In the genomic region with DNA sequence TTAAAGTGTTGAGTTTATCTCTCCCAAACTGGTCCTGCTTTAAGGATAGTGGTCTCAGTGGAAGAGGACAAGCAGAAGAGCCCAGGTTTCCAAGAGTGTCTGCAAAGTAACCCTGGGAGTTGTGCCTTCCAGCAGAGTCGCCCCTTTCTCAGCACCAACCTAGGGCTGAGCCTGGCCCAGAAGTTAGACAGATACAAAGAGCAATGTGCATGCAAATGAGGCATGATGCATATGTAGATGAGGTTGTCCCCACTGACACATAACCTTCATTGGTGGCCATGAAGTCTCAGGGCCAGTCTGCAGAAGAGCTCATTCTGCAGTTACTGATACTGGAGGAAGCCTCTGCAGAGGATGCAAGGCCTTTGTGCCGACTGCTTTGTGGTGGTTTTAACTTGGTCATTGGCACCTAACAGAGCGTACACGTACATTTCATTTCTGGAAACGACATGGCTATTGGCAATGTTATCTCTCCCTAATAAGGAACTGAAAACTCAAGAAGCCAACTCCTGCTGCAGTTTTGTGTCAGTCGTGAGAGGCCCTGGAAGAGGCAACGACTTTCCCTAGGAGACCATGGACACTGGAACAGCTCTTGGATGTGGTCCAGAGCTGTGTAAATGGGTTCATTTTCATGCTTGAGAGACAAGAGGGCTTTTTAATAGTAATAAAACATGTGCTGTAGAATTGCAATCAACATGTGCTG, we compare ENCODE assay signal across 20 mouse cellular contexts.
DNase-seq lines count a peak whose midpoint lies in the region; ATAC-seq and TF ChIP-seq lines count a peak whose summit lies in the region.
"Had no signal": no experiment of that assay in that cellular context is flagged by ENCODE, and none has a peak within 500 bp of the region (broad histone marks: within the 10 kb centered on the region; RNA-seq: fewer than 3 reads in every experiment).

No protein-coding gene starts in this region.

- no peak for TF ChIP-seq CTCF in liver, adult 2 months (IDR thresholded peaks at IDR 0.05; ENCODE audit: low read depth, low read length)

- H3K4me3 ChIP-seq in forebrain, embryonic 14.5 days (ENCODE audit: low read depth, low read length) = no peak overlapping the region
- H3K4me3 ChIP-seq in forebrain, embryonic 11.5 days (ENCODE audit: low read depth, low read length) = no peak overlapping the region
- no peak overlapping the region for H3K4me3 ChIP-seq in liver, adult 2 months (ENCODE audit: insufficient read depth, low read depth, low read length)
- no peak overlapping the region for H3K4me3 ChIP-seq in neural tube, embryonic 14.5 days (ENCODE audit: low read depth, low read length)
- H3K4me3 ChIP-seq: embryonic facial prominence, embryonic 10.5 days; heart, embryonic 15.5 days; liver, embryonic 12.5 days; midbrain, embryonic 12.5 days; neural tube, embryonic 12.5 days had no signal

- WGBS in forebrain, embryonic 14.5 days = 60% methylated on average over 7 of the region's 7 CpGs
- WGBS in forebrain, embryonic 11.5 days = 81% methylated on average over 7 of the region's 7 CpGs
- 53% methylated on average over 7 of the region's 7 CpGs for WGBS in liver, adult 2 months
- 41% methylated on average over 7 of the region's 7 CpGs for WGBS in neural tube, embryonic 14.5 days

- H3K36me3 ChIP-seq in forebrain, embryonic 14.5 days (ENCODE audit: control insufficient read depth, insufficient read depth, low read length) = no peaks in the 10 kb centered on the region
- H3K36me3 ChIP-seq in forebrain, embryonic 11.5 days (ENCODE audit: control insufficient read depth, insufficient read depth, low read length) = no peaks in the 10 kb centered on the region
- H3K36me3 ChIP-seq in liver, adult 2 months (ENCODE audit: control insufficient read depth, insufficient read depth, low read length) = no peaks in the 10 kb centered on the region
- H3K36me3 ChIP-seq in neural tube, embryonic 14.5 days (ENCODE audit: control insufficient read depth, insufficient read depth, low read length) = no peaks in the 10 kb centered on the region
- H3K36me3 ChIP-seq: embryonic facial prominence, embryonic 10.5 days; heart, embryonic 15.5 days; liver, embryonic 12.5 days; midbrain, embryonic 12.5 days; neural tube, embryonic 12.5 days had no signal

- no peak for TF ChIP-seq POLR2A in liver, adult 2 months (IDR thresholded peaks at IDR 0.05; ENCODE audit: extremely low read depth, insufficient read depth, low read length)

- no peaks in the 10 kb centered on the region for H3K79me2 ChIP-seq in liver, adult 2 months (ENCODE audit: control insufficient read depth, insufficient read depth, low read length)

- DNase-seq in forebrain, embryonic 14.5 days (ENCODE audit: low spot score) = peak; percentile 52
- no peak for DNase-seq in forebrain, embryonic 11.5 days (ENCODE audit: low spot score)
- peak; percentile 0 for DNase-seq in liver, adult 2 months (ENCODE audit: extremely low read depth, low read depth, low spot score)
- no peak for DNase-seq in liver
- peak; percentile 25 for DNase-seq in adrenal gland, postnatal 14 days
- no peak for DNase-seq in gastrocnemius, postnatal 36 days
- DNase-seq: cerebellum, adult 8-10 months; forebrain, postnatal 0 days; kidney, adult 9 months; kidney, postnatal 14 days; lung, adult 18-20 months; thymus, adult 18-20 months; thymus, postnatal 36 days had no signal

- H3K4me2 ChIP-seq in forebrain, embryonic 14.5 days (ENCODE audit: low read length) = no peak overlapping the region
- no peak overlapping the region for H3K4me2 ChIP-seq in forebrain, embryonic 11.5 days (ENCODE audit: low read depth, low read length, severe bottlenecking)
- H3K4me2 ChIP-seq in neural tube, embryonic 14.5 days (ENCODE audit: low read depth, low read length) = no peak overlapping the region
- H3K4me2 ChIP-seq: heart, embryonic 15.5 days; liver, embryonic 12.5 days; midbrain, embryonic 12.5 days; neural tube, embryonic 12.5 days had no signal

- intact Hi-C loops in gastrocnemius, postnatal 36 days (cut with DNase I) = no loop called here

- ATAC-seq in forebrain, embryonic 14.5 days = no peak
- no peak for ATAC-seq in forebrain, embryonic 11.5 days (replicated peaks; ENCODE audit: low FRiP score)
- peak; percentile 44; the same call in 1 of the 2 replicates for ATAC-seq in neural tube, embryonic 14.5 days (ENCODE audit: low read depth)
- ATAC-seq: forebrain, postnatal 0 days; intestine, embryonic 16.5 days; liver, embryonic 12.5 days had no signal

- no peak overlapping the region for H3K27ac ChIP-seq in forebrain, embryonic 14.5 days (ENCODE audit: low read depth, low read length)
- H3K27ac ChIP-seq in forebrain, embryonic 11.5 days (ENCODE audit: low read depth, low read length) = no peak overlapping the region
- no peak overlapping the region for H3K27ac ChIP-seq in liver, adult 2 months (replicated peaks; ENCODE audit: insufficient read depth, low read depth, low read length)
- H3K27ac ChIP-seq in neural tube, embryonic 14.5 days (ENCODE audit: low read depth, low read length) = peak overlapping the region; percentile 45; the same call in 1 of the 2 replicates
- H3K27ac ChIP-seq: embryonic facial prominence, embryonic 10.5 days; heart, embryonic 15.5 days; liver, embryonic 12.5 days; midbrain, embryonic 12.5 days; neural tube, embryonic 12.5 days had no signal

- H3K27me3 ChIP-seq in forebrain, embryonic 14.5 days (replicated peaks; ENCODE audit: control insufficient read depth, insufficient read depth, low read length) = no peaks in the 10 kb centered on the region
- H3K27me3 ChIP-seq in forebrain, embryonic 11.5 days (ENCODE audit: control insufficient read depth, insufficient read depth, low read length) = no peaks in the 10 kb centered on the region
- H3K27me3 ChIP-seq in liver, adult 2 months (ENCODE audit: control insufficient read depth, insufficient read depth, low read length) = no peaks in the 10 kb centered on the region
- H3K27me3 ChIP-seq in neural tube, embryonic 14.5 days (ENCODE audit: control insufficient read depth, insufficient read depth, low read length) = no peaks in the 10 kb centered on the region
- H3K27me3 ChIP-seq: heart, embryonic 15.5 days; liver, embryonic 12.5 days; midbrain, embryonic 12.5 days; neural tube, embryonic 12.5 days had no signal

- no peak overlapping the region for H3K9ac ChIP-seq in forebrain, embryonic 14.5 days (ENCODE audit: low read length)
- no peak overlapping the region for H3K9ac ChIP-seq in forebrain, embryonic 11.5 days (ENCODE audit: low read length)
- no peak overlapping the region for H3K9ac ChIP-seq in liver, adult 2 months (ENCODE audit: low read depth, low read length)
- H3K9ac ChIP-seq in neural tube, embryonic 14.5 days (replicated peaks; ENCODE audit: low read depth, low read length) = no peak overlapping the region
- H3K9ac ChIP-seq: forebrain, postnatal 0 days; heart, embryonic 15.5 days; liver, embryonic 12.5 days; midbrain, embryonic 12.5 days; neural tube, embryonic 12.5 days had no signal

- H3K9me3 ChIP-seq in forebrain, embryonic 14.5 days (replicated peaks; ENCODE audit: control insufficient read depth, low read length) = no peaks in the 10 kb centered on the region
- H3K9me3 ChIP-seq in forebrain, embryonic 11.5 days (ENCODE audit: control insufficient read depth, low read length) = no peaks in the 10 kb centered on the region
- no peaks in the 10 kb centered on the region for H3K9me3 ChIP-seq in neural tube, embryonic 14.5 days (ENCODE audit: control insufficient read depth, low read length)
- H3K9me3 ChIP-seq: embryonic facial prominence, embryonic 10.5 days; heart, embryonic 15.5 days; liver, embryonic 12.5 days; midbrain, embryonic 12.5 days; neural tube, embryonic 12.5 days had no signal

- H3K4me1 ChIP-seq in forebrain, embryonic 14.5 days (ENCODE audit: control insufficient read depth, insufficient read depth, low read length) = peaks cover 3% of the 10 kb centered on the region; the same call in 1 of the 2 replicates
- 0 out of 2 replicates have a peak, but pooled peaks cover 1% of the 10 kb centered on the region for H3K4me1 ChIP-seq in forebrain, embryonic 11.5 days (replicated peaks; ENCODE audit: control insufficient read depth, insufficient read depth, low read length)
- no peaks in the 10 kb centered on the region for H3K4me1 ChIP-seq in liver, adult 2 months (ENCODE audit: control insufficient read depth, insufficient read depth, low read length)
- H3K4me1 ChIP-seq in neural tube, embryonic 14.5 days (ENCODE audit: control insufficient read depth, insufficient read depth, low read length) = peaks cover 9% of the 10 kb centered on the region
- H3K4me1 ChIP-seq: heart, embryonic 15.5 days; liver, embryonic 12.5 days; midbrain, embryonic 12.5 days had no signal

Comparison
In these comparisons a context has a peak if more than half of its experiments do, and no peak if none do; other contexts are left out.
1. DNase-seq: peak in forebrain, embryonic 14.5 days (single experiment), liver, adult 2 months (single experiment) and adrenal gland, postnatal 14 days (single experiment); none in forebrain, embryonic 11.5 days (single experiment), liver (single experiment) and gastrocnemius, postnatal 36 days (0 of 2).